Mouse (Mus musculus): Measurements from ENCODE around the gene Syngr2.

Syngr2 gene

GRCm38 (mm10) chr11:117858392-117858791 lies 48.9 kb downstream of the Syngr2 start:
- in situ Hi-C loops (cut with MboI, MseI) = loop anchor here (25.0 kb wide), 1 partner anchor 229 kb away; no protein-coding TSS in a partner anchor

- in situ Hi-C loops (cut with MboI, MseI) = loop anchor here (25.0 kb wide), 1 partner anchor 227 kb away; no protein-coding TSS in a partner anchor
Measured at GRCm38 (mm10) chr11:117860601-117861000, 51.1 kb downstream of the Syngr2 start, which contains the start of gene Tmem235. TSS of gene Tmem235 (plus strand) at chr11:117860752.

GRCm38 (mm10) chr11:117863174-117863856 lies 53.8 kb downstream of the Syngr2 start:
- in situ Hi-C loops (cut with MboI, MseI) = loop anchor here (25.0 kb wide), 1 partner anchor 224 kb away; no protein-coding TSS in a partner anchor

Data from regulatory T cell (primary cell).